Mouse (Mus musculus) thymus, adult 2 months (tissue): ENCODE measurements around the gene BC035044.

ENCODE experiments used
- CTCF ChIP-seq: fragments of 200-500 bp; IDR thresholded peaks from 2 replicates; pipeline ENCODE4 v1.5.1; 2012; ENCODE audit warnings: mild to moderate bottlenecking, control low read depth, low read length, moderate library complexity, borderline replicate concordance; ENCODE audit not compliant: control insufficient read depth, poor library complexity, insufficient read depth; ENCODE audit errors: extremely low read depth
- POLR2A ChIP-seq: fragments of 200-500 bp; IDR thresholded peaks from 2 replicates; pipeline ENCODE4 v1.6.1; 2012; ENCODE audit warnings: mild to moderate bottlenecking, low read length, control low read depth, moderate library complexity; ENCODE audit not compliant: control insufficient read depth, poor library complexity, insufficient read depth; ENCODE audit errors: extremely low read depth

GRCm38 (mm10) chr6:128857976-128858375, 33.0 kb downstream of the BC035044 start:
- TF ChIP-seq POLR2A (no peak), CTCF (no peak)
